Mouse (Mus musculus): Measurements from ENCODE around the gene Rpp25l.
"Not testable (repeated sequence)": the region's sequence is repeated elsewhere in the genome, so short reads cannot be mapped to it uniquely, and the experiment has no call there.

Rpp25l gene

GRCm38 (mm10) chr4:41696452-41696851, 16.9 kb downstream of the Rpp25l start:
- DNase-seq = not testable (repeated sequence)

GRCm38 (mm10) chr4:41695800-41696199, 17.5 kb downstream of the Rpp25l start:
- DNase-seq = not testable (repeated sequence)

- not testable (repeated sequence) for DNase-seq
Observed at GRCm38 (mm10) chr4:41693511-41693910, 19.8 kb downstream of the Rpp25l start.

GRCm38 (mm10) chr4:41690014-41690413, 23.3 kb downstream of the Rpp25l start:
- not testable (repeated sequence) for DNase-seq

GRCm38 (mm10) chr4:41688562-41688961, 24.8 kb downstream of the Rpp25l start:
- not testable (repeated sequence) for DNase-seq

GRCm38 (mm10) chr4:41685882-41686492, 27.3 kb downstream of the Rpp25l start:
- DNase-seq = not testable (repeated sequence)

- DNase-seq = not testable (repeated sequence)
Observed at GRCm38 (mm10) chr4:41684931-41685453, 28.3 kb downstream of the Rpp25l start.

GRCm38 (mm10) chr4:41684131-41684930, 29.0 kb downstream of the Rpp25l start:
- not testable (repeated sequence) for DNase-seq

GRCm38 (mm10) chr4:41683303-41683702, 30.0 kb downstream of the Rpp25l start:
- DNase-seq = not testable (repeated sequence)

- DNase-seq = no peak
Observed at GRCm38 (mm10) chr4:41682789-41683188, 30.5 kb downstream of the Rpp25l start.

GRCm38 (mm10) chr4:41681947-41682346, 31.4 kb downstream of the Rpp25l start:
- DNase-seq = no peak

GRCm38 (mm10) chr4:41681176-41681575, 32.2 kb downstream of the Rpp25l start:
- no peak for DNase-seq

GRCm38 (mm10) chr4:41679291-41679690, 34.0 kb downstream of the Rpp25l start:
- DNase-seq = no peak

GRCm38 (mm10) chr4:41678863-41679262, 34.5 kb downstream of the Rpp25l start:
- no peak for DNase-seq

- DNase-seq = no peak
Observed at GRCm38 (mm10) chr4:41677006-41677629, 36.2 kb downstream of the Rpp25l start.

GRCm38 (mm10) chr4:41676248-41677005, 36.9 kb downstream of the Rpp25l start:
- DNase-seq = no peak

- DNase-seq = no peak
Observed at GRCm38 (mm10) chr4:41673186-41673585, 40.1 kb downstream of the Rpp25l start.

GRCm38 (mm10) chr4:41672522-41672963, 40.8 kb downstream of the Rpp25l start:
- no peak for DNase-seq

GRCm38 (mm10) chr4:41671963-41672480, 41.3 kb downstream of the Rpp25l start:
- no peak for DNase-seq

GRCm38 (mm10) chr4:41671500-41671899, 41.8 kb downstream of the Rpp25l start:
- DNase-seq = no peak

- DNase-seq = no peak
Observed at GRCm38 (mm10) chr4:41670836-41671235, 42.5 kb downstream of the Rpp25l start.

- no peak for DNase-seq
Observed at GRCm38 (mm10) chr4:41666646-41667045, 46.7 kb downstream of the Rpp25l start.

Data from thymus, postnatal 4 days (tissue).